Mouse (Mus musculus) midbrain, embryonic 10.5 days (tissue): Measurements from ENCODE around the gene G6pdx. TPM values are rescaled to one million over a fixed set of nuclear protein-coding genes. Genes with fewer than 3 reads are reported as not detected.

Experiments
- DNase-seq: peaks from one replicate; pipeline ENCODE4 v3.0.0-alpha.2; 2017; ENCODE audit warnings: low spot score
- H3K27ac ChIP-seq: fragments of 300-500 bp; sonication (generic); replicated peaks from 2 replicates; pipeline ENCODE4 v1.5.1; 2016; ENCODE audit warnings: mild to moderate bottlenecking
- H3K27me3 ChIP-seq: fragments of 300-500 bp; sonication (generic); 2 replicates; pipeline ENCODE4 v1.6.1; 2016; ENCODE audit warnings: low read depth, mild to moderate bottlenecking; ENCODE audit not compliant: poor library complexity, severe bottlenecking
- H3K36me3 ChIP-seq: fragments of 300-500 bp; sonication (generic); 2 replicates; pipeline ENCODE4 v1.6.1; 2016; ENCODE audit warnings: mild to moderate bottlenecking, moderate library complexity
- H3K4me1 ChIP-seq: fragments of 300-500 bp; sonication (generic); 2 replicates; pipeline ENCODE4 v1.6.1; 2016
- H3K4me3 ChIP-seq: fragments of 300-500 bp; sonication (generic); 2 replicates; pipeline ENCODE4 v1.5.1; 2016; ENCODE audit warnings: mild to moderate bottlenecking, moderate library complexity
- H3K9me3 ChIP-seq: fragments of 300-500 bp; sonication (generic); replicated peaks from 2 replicates; pipeline ENCODE4 v1.6.1; 2016; ENCODE audit warnings: mild to moderate bottlenecking
- WGBS: fragments of 180-500 bp; shearing (Covaris S2); methylation state at CpG from one replicate; pipeline ENCODE4 v1.1.7; 2016; 5-methylcytosine and 5-hydroxymethylcytosine counted together
- polyA plus RNA-seq: library from polyadenylated mRNA; unstranded; fragments of >200 nt; fragmentation: Nextera tagmentation; extraction: Ambion mirVana; gene quantifications from 2 replicates; pipeline ENCODE4 v1.2.1, GENCODE M21; 2016

G6pdx gene
- 54.6 and 61.5 TPM in 2 replicates for polyA plus RNA-seq

GRCm38 (mm10) chrX:74428826-74429276, at the start of gene G6pdx:
G6pdx (minus strand) TSS chrX:74429194.
- peak within 1 kb of the TSS; percentile 65 for H3K4me3 ChIP-seq
- no peaks in the 10 kb centered on the region for H3K9me3 ChIP-seq
- DNase-seq, result peak; percentile 82
- H3K27ac ChIP-seq, result peak within 1 kb of the TSS; percentile 83
- peaks cover 8% of the 10 kb centered on the region for H3K4me1 ChIP-seq
- H3K27me3 ChIP-seq, result no peaks in the 10 kb centered on the region
- 11% methylated on average over 25 of the region's 25 CpGs for WGBS
- H3K36me3 ChIP-seq, result peaks cover 8% of the 10 kb centered on the region

DNA sequence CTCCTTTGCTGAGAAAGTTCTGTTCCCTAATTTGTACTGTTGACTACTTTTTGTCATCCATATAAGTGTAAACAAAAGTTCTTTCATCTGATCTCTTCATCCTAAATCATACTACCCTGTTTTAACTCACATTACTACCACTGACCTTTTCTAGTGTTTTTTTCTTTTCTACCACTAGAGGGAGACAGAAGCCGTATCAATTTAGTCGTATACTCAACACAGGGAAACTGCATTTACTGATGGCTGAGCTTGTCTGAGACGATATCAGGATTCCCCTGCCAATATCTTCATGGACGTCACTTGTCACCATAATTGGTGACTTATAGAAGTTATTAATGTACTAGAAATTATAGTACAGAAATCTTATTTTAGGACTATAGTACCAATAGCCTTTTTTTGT, 23.8 kb upstream of the G6pdx start:
- Histone ChIP-seq H3K9me3 (no peaks in the 10 kb centered on the region), H3K27me3 (no peaks in the 10 kb centered on the region), H3K4me3 (no peak overlapping the region), H3K36me3 (peaks cover 14% of the 10 kb centered on the region), H3K4me1 (no peaks in the 10 kb centered on the region), H3K27ac (no peak overlapping the region)
- WGBS, result 18% methylated on average over 4 of the region's 4 CpGs
- no peak for DNase-seq

GRCm38 (mm10) chrX:74451157-74451912, 22.3 kb upstream of the G6pdx start:
- H3K27ac ChIP-seq, result no peak overlapping the region
- no peaks in the 10 kb centered on the region for H3K9me3 ChIP-seq
- no peaks in the 10 kb centered on the region for H3K4me1 ChIP-seq
- 89% methylated on average over 4 of the region's 4 CpGs for WGBS
- no peak overlapping the region for H3K4me3 ChIP-seq
- no peak for DNase-seq
- peaks cover 22% of the 10 kb centered on the region for H3K36me3 ChIP-seq
- H3K27me3 ChIP-seq, result no peaks in the 10 kb centered on the region

DNA sequence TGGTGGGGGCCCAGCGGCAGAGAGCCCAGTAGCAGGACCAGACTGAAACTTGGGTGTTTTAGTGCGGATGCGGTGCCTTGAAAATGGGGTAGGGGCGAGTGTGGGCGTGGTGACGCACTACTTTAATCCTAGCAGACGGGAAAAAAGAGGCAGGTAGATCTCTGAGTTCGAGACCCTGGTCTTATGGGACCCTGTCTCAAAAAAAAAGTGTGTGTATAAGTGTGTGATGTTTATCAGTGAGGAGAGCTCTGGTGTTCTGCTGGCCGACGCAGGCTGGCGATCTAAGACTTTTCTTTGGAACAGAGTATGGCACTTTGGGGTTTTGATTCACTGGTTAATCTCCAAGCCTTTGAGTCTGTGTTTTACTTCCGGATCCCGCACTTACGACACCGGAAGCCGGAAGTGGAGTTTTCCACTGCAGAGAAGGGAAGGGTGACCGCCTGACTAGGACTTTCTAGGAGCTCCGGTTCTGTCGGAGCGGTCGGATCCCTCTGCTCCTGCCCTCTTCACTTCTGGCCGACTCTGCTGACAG, 362 bp upstream of the G6pdx start:
- H3K36me3 ChIP-seq, result peaks cover 13% of the 10 kb centered on the region
- peaks cover 8% of the 10 kb centered on the region for H3K4me1 ChIP-seq
- DNase-seq, result peak; percentile 77
- peak overlapping the region; percentile 65 for H3K4me3 ChIP-seq
- H3K27me3 ChIP-seq, result no peaks in the 10 kb centered on the region
- no peaks in the 10 kb centered on the region for H3K9me3 ChIP-seq
- 11% methylated on average over 22 of the region's 22 CpGs for WGBS
- H3K27ac ChIP-seq, result peak overlapping the region; percentile 83

GRCm38 (mm10) chrX:74428146-74428825, 708 bp downstream of the G6pdx start:
- Histone ChIP-seq H3K4me1 (peaks cover 8% of the 10 kb centered on the region), H3K27ac (peak overlapping the region; percentile 83), H3K9me3 (no peaks in the 10 kb centered on the region), H3K36me3 (peaks cover 4% of the 10 kb centered on the region; the same call in 1 of the 2 replicates), H3K27me3 (no peaks in the 10 kb centered on the region), H3K4me3 (peak overlapping the region; percentile 65)
- 25% methylated on average over 35 of the region's 35 CpGs for WGBS
- DNase-seq, result no peak

DNA sequence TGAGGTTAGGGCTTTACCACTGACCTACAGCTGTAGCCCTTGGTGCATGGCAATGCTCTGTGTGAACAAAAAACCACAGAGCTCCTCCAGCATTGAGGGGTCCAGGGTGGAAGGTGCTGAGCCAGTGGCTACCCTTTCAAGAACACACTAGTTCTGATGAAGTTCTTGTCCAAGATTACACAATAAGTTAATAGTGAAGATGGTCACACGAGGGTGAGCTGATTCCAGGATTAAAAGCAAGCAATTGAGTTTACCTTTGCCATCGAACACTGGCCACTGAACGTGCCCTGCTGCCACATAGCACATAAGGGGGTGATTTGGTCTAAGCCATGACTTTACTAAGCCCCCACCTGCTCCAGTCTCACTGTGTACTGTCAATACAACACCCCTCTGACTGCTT, 1.9 kb downstream of the G6pdx start:
- WGBS, result 81% methylated on average over 3 of the region's 3 CpGs
- H3K27ac ChIP-seq, result no peak overlapping the region
- no peaks in the 10 kb centered on the region for H3K27me3 ChIP-seq
- H3K9me3 ChIP-seq, result no peaks in the 10 kb centered on the region
- H3K4me1 ChIP-seq, result peaks cover 8% of the 10 kb centered on the region
- H3K4me3 ChIP-seq, result no peak overlapping the region
- H3K36me3 ChIP-seq, result no peaks in the 10 kb centered on the region
- DNase-seq, result no peak

DNA sequence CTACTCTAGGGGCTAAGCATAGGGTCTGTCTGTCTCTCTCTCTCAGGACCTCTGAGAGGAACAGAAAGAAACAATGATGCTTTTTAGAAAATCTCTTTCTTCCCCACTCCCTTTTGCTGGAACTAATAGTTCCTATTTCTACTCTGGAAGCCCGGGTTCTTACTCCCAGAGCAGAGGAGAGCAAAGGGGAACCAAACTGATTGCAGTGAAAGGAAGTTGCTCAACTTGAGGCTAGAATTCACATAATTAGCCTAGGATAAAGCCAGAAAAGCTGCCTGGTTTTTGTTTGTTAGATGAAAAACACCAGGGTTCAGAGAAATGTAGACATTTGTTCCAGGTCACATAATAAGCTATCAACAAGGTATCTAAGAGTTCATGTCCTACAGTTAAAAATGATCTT, 2.7 kb downstream of the G6pdx start:
- DNase-seq, result no peak
- Histone ChIP-seq H3K27ac (no peak overlapping the region), H3K9me3 (no peaks in the 10 kb centered on the region), H3K27me3 (no peaks in the 10 kb centered on the region), H3K4me1 (peaks cover 8% of the 10 kb centered on the region), H3K36me3 (no peaks in the 10 kb centered on the region), H3K4me3 (no peak overlapping the region)
- 74% methylated on average over 1 of the region's 1 CpGs for WGBS

DNA sequence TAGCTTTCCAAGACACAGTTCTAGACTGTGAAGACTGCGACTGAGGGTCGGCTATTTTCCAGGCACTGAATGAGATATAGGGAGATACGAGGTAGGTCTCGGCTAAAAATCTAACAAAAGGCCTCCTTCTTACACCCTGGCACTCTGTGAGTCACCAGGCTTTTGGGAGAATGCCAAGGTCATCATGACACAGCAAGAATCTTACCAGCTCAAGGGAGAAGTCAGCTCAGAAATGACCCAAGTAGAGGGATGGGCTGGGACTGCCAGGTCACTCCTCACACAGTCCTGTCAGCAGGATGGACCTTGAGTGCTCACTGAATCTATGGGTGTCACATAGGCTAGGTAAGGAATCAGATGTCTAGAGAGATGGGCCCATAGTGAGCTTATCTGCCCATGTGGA, 3.8 kb downstream of the G6pdx start:
- H3K27me3 ChIP-seq, result no peaks in the 10 kb centered on the region
- H3K36me3 ChIP-seq, result no peaks in the 10 kb centered on the region
- no peak overlapping the region for H3K4me3 ChIP-seq
- peaks cover 6% of the 10 kb centered on the region for H3K4me1 ChIP-seq
- H3K9me3 ChIP-seq, result no peaks in the 10 kb centered on the region
- no peak for DNase-seq
- WGBS, result 96% methylated on average over 4 of the region's 4 CpGs
- H3K27ac ChIP-seq, result no peak overlapping the region

DNA sequence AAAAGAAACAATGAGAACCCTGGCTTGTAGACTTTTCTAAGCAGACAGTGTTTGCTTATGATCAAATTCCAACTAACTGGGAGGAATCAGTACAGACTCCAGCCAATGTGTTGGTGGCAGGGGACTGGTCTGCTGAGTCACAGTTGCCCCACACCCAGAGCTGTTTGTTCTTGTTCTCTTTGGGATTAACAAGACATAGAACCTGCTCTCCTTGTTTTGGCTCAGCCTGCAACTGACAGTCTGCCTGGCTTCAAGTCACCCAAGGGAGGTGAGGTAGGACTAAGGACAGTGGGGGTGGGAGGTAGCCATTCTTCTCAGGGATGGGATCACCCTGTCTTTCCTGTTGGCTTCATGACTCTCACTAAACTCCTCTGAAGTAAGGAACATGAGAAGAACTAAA, 4.6 kb downstream of the G6pdx start:
- no peak for DNase-seq
- Histone ChIP-seq H3K27me3 (no peaks in the 10 kb centered on the region), H3K36me3 (no peaks in the 10 kb centered on the region), H3K27ac (no peak overlapping the region), H3K4me1 (peaks cover 4% of the 10 kb centered on the region), H3K4me3 (no peak overlapping the region), H3K9me3 (no peaks in the 10 kb centered on the region)

GRCm38 (mm10) chrX:74413377-74413776, 15.6 kb downstream of the G6pdx start:
- Histone ChIP-seq H3K4me1 (no peaks in the 10 kb centered on the region), H3K36me3 (peaks cover 15% of the 10 kb centered on the region; the same call in 1 of the 2 replicates), H3K9me3 (no peaks in the 10 kb centered on the region), H3K4me3 (no peak overlapping the region), H3K27ac (no peak overlapping the region), H3K27me3 (no peaks in the 10 kb centered on the region)
- DNase-seq, result peak; percentile 67

DNA sequence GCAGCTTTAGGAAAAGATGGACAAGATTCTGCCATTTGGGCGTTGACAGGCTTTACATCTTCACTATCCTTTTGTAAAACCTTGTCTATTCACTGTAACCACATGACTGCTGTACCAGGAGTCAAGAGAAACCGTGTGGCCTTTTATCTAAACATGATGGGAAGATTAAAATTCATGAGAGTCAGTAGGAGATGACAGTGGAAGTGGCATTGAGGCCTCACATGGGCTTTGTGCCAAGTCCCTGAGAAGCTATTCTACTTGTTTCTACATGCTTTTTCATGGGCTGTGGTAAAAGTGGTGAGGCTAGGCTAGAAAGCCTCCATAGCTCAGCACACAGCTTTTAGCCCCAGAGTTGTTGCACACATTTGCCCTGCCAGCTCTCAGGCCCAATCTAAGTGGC, 20.7 kb downstream of the G6pdx start:
- no peak for DNase-seq
- 64% methylated on average over 2 of the region's 2 CpGs for whole genome bisulfite sequencing

GRCm38 (mm10) chrX:74400136-74400535, 28.9 kb downstream of the G6pdx start:
- no peak overlapping the region for H3K27ac ChIP-seq
- H3K36me3 ChIP-seq, result no peaks in the 10 kb centered on the region
- no peak for DNase-seq
- H3K9me3 ChIP-seq, result no peaks in the 10 kb centered on the region; the same call in none of the 2 replicates
- H3K4me1 ChIP-seq, result no peaks in the 10 kb centered on the region
- H3K27me3 ChIP-seq, result no peaks in the 10 kb centered on the region
- H3K4me3 ChIP-seq, result no peak overlapping the region
- WGBS, result 86% methylated on average over 3 of the region's 3 CpGs

More for the DNA sequence above, 20.7 kb downstream of the G6pdx start:
- Histone ChIP-seq H3K36me3 (peaks cover 15% of the 10 kb centered on the region; the same call in 1 of the 2 replicates), H3K9me3 (no peaks in the 10 kb centered on the region), H3K4me1 (no peaks in the 10 kb centered on the region), H3K4me3 (no peak overlapping the region), H3K27ac (no peak overlapping the region), H3K27me3 (no peaks in the 10 kb centered on the region)
